Mouse (Mus musculus) splenic B cell, adult 2 months (primary cell): ENCODE data around the gene Gm20388.

ENCODE experiments used
- DNase-seq: peaks from one replicate; pipeline ENCODE4 v3.0.0-alpha.2; 2011; ENCODE audit warnings: low read depth, low spot score
- H3K27me3 ChIP-seq: 2 replicates; pipeline ENCODE4 v1.6.1; 2012; ENCODE audit warnings: mild to moderate bottlenecking, low read length, moderate library complexity, mixed read lengths; ENCODE audit not compliant: control insufficient read depth, poor library complexity, insufficient read depth, severe bottlenecking
- H3K36me3 ChIP-seq: 2 replicates; pipeline ENCODE4 v1.6.1; 2012; ENCODE audit warnings: mild to moderate bottlenecking, low read length, moderate library complexity, mixed read lengths; ENCODE audit not compliant: control insufficient read depth, poor library complexity, insufficient read depth, severe bottlenecking

Gm20388 gene

DNA sequence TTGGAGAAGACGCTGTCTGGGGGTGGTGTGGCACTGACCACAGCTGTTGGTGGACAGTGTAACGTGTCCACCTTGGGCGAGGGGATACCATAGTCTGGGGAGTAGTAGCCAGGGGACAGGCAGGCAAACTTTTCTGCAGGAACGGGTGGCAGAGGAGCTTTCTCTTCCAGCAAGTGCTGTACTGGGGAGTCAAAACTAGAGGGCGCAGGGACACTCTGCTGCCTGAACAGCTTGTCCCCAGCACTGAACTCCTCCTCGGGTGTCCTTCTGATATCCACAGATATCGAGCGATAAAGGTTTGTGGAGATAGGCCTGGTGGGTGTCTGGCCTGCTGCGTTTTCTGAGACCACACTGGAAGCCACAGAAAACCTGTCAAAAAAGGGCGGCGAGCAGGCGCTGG is 2980.8 kb downstream of the Gm20388 start:
- peaks cover 25% of the 10 kb centered on the region for H3K36me3 ChIP-seq
- DNase-seq = no peak

GRCm38 (mm10) chr8:122893451-122893850 is 2982.8 kb downstream of the Gm20388 start:
- no peaks in the 10 kb centered on the region for H3K27me3 ChIP-seq
- no peak for DNase-seq

More for the DNA sequence above, 2980.8 kb downstream of the Gm20388 start:
- H3K27me3 ChIP-seq = no peaks in the 10 kb centered on the region

GRCm38 (mm10) chr8:122896317-122896716 is 2985.7 kb downstream of the Gm20388 start:
- no peak for DNase-seq

More at GRCm38 (mm10) chr8:122893451-122893850, 2982.8 kb downstream of the Gm20388 start:
- peaks cover 25% of the 10 kb centered on the region for H3K36me3 ChIP-seq

GRCm38 (mm10) chr8:122897200-122897599 is 2986.6 kb downstream of the Gm20388 start:
- H3K27me3 ChIP-seq = no peaks in the 10 kb centered on the region
- DNase-seq = no peak
- peaks cover 29% of the 10 kb centered on the region for H3K36me3 ChIP-seq

More at GRCm38 (mm10) chr8:122896317-122896716, 2985.7 kb downstream of the Gm20388 start:
- Histone ChIP-seq H3K27me3 (no peaks in the 10 kb centered on the region), H3K36me3 (peaks cover 29% of the 10 kb centered on the region)

DNA sequence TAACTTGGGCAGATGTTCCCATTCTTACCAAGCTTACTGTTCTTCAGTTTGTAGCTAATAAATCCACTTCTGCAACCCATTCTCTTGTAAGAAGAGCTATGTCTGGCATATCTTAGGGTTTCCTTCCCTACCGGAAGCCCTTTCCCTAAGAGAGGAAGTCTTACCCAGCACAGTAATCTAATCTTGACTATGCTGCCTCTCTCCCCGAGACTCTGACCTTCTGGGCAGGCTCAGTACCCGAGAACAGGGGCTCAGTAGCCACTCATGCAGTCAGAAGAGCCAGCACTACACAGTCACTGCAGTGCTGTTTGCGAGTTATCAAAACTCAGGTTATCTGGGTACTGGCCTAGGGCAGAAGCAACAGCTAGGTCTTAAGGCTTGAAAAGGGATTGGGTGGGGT is 2987.4 kb downstream of the Gm20388 start:
- H3K27me3 ChIP-seq = no peaks in the 10 kb centered on the region
- no peak for DNase-seq
- peaks cover 29% of the 10 kb centered on the region for H3K36me3 ChIP-seq

GRCm38 (mm10) chr8:122898473-122898872 is 2987.8 kb downstream of the Gm20388 start:
- DNase-seq = no peak
- no peaks in the 10 kb centered on the region for H3K27me3 ChIP-seq
- peaks cover 29% of the 10 kb centered on the region for H3K36me3 ChIP-seq

GRCm38 (mm10) chr8:122899085-122899484 is 2988.4 kb downstream of the Gm20388 start:
- DNase-seq = no peak
- Histone ChIP-seq H3K36me3 (peaks cover 27% of the 10 kb centered on the region), H3K27me3 (no peaks in the 10 kb centered on the region)

DNA sequence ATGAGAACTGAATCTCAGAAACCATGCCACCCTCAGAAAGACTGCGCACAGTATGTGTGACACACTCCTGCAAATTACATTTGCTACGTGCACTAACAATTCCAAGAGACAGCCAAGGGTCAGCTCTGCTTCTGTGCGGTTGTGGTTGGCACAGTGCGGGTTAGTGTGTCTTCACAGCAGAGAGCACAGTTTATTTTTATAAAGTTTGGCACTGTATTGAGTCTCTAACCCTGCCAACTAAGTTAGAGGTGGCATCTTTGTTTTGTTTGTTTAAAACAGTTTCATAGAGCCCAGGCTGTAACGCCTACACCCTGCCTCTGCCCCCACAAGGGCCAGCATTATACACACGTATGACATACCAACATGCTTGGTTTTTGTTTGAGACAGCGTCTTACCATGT is 2990.8 kb downstream of the Gm20388 start:
- DNase-seq = no peak
- no peaks in the 10 kb centered on the region for H3K27me3 ChIP-seq

GRCm38 (mm10) chr8:122901892-122902515 is 2991.4 kb downstream of the Gm20388 start:
- Histone ChIP-seq H3K36me3 (peaks cover 10% of the 10 kb centered on the region), H3K27me3 (no peaks in the 10 kb centered on the region)
- DNase-seq = no peak

More for the DNA sequence above, 2990.8 kb downstream of the Gm20388 start:
- H3K36me3 ChIP-seq = peaks cover 12% of the 10 kb centered on the region

DNA sequence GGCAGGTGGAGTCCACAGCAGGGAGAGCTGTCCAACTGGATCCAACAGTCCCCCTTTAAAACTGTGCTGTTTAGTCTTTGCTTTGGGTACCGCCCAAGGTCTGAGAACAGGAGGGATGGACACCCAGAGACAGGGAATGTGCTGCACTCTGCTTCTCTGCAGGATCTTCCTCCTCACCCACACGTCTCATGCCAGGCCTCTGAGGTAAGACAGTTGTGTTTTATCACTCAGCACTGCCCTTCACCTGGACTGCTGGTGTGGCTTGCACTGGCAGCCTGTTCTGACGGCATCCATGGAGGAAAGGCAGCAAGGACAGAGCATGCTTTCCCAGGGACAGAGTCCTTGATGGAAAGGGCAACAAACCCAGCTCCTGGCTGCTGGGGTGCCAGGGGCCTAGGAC is 2991.9 kb downstream of the Gm20388 start:
- H3K27me3 ChIP-seq = no peaks in the 10 kb centered on the region
- no peak for DNase-seq
- H3K36me3 ChIP-seq = peaks cover 10% of the 10 kb centered on the region

GRCm38 (mm10) chr8:122903002-122903401 is 2992.4 kb downstream of the Gm20388 start:
- H3K27me3 ChIP-seq = no peaks in the 10 kb centered on the region
- H3K36me3 ChIP-seq = peaks cover 10% of the 10 kb centered on the region
- no peak for DNase-seq

DNA sequence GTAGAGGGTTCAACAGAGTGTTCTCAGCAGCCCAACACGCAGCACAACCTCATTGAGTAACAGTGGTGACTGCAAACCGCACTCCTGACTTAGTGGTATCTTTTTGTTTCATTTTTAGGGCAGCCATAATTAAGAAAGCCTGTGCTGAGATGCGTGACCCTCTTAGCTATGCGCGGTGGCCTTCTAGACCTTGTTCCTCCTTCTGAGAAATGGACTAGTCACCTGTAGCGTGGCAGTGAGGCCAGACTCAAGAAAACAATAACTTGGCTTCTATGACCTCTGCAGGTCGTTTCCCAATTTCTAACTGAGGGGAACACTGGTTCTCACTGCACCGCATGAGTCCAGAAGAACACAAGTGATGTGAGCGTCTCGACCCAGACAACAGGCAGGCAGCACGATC is 2993.9 kb downstream of the Gm20388 start:
- no peaks in the 10 kb centered on the region for H3K27me3 ChIP-seq
- H3K36me3 ChIP-seq = peaks cover 5% of the 10 kb centered on the region; the same call in 1 of the 2 replicates
- peak; percentile 68 for DNase-seq

- H3K36me3 ChIP-seq = peaks cover 5% of the 10 kb centered on the region; the same call in 1 of the 2 replicates
Measured at GRCm38 (mm10) chr8:122905346-122905745, 2994.7 kb downstream of the Gm20388 start.

GRCm38 (mm10) chr8:122906463-122907021 is 2995.9 kb downstream of the Gm20388 start:
- Histone ChIP-seq H3K36me3 (peaks cover 2% of the 10 kb centered on the region; the same call in 1 of the 2 replicates), H3K27me3 (no peaks in the 10 kb centered on the region)
- peak; percentile 90 for DNase-seq

More at GRCm38 (mm10) chr8:122905346-122905745, 2994.7 kb downstream of the Gm20388 start:
- no peak for DNase-seq
- H3K27me3 ChIP-seq = no peaks in the 10 kb centered on the region

DNA sequence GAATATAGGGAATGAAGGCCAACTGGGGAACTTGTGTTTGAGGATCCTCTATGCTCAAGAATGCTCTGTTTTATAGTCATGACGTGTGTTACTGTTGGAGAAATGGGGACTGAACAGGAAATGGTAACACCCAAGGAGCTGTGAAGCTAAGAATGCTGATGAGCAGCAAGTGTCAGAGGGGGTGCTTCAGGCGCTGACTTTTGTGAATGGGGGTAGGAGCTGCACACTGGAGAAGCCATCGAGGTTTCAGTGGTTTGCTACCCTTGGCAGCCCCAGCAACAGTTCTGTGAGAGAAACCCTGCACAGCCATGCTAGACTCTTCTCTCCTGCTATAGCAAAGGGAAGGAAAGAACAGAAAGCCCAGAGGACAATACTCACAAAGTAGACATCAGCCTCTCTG is 3001.5 kb downstream of the Gm20388 start:
- no peaks in the 10 kb centered on the region for H3K27me3 ChIP-seq
- no peak for DNase-seq

More for the DNA sequence above, 3001.5 kb downstream of the Gm20388 start:
- peaks cover 7% of the 10 kb centered on the region for H3K36me3 ChIP-seq
